7 mouse cellular contexts compared by ENCODE assay signal in genomic region chr8:104534779-104535141, GRCm38 (mm10). TPM values are rescaled to one million over a fixed set of nuclear protein-coding genes. Genes with fewer than 3 reads are reported as not detected.
DNase-seq lines count a peak whose midpoint lies in the region; ATAC-seq and TF ChIP-seq lines count a peak whose summit lies in the region.

No protein-coding gene starts in this region.

- peak; percentile 17 to 45 for DNase-seq in spleen, adult 18-20 months
- DNase-seq in spleen, adult 12 weeks (ENCODE audit: low spot score), result no peak
- peak; percentile 53 to 55 for DNase-seq in cerebellum, postnatal 25 days
- DNase-seq in heart, postnatal 0 days (ENCODE audit: low spot score), result no peak
- no peak for DNase-seq in liver, embryonic 14.5 days (ENCODE audit: low read depth in 3 of 3, low spot score in 3 of 3)
- DNase-seq in right cerebral cortex, postnatal 14 days, result no peak

- H3K4me2 ChIP-seq in heart, postnatal 0 days (ENCODE audit: low read depth, low read length), result peak overlapping the region; percentile 89
- peak overlapping the region; percentile 83 for H3K4me2 ChIP-seq in liver, embryonic 14.5 days (ENCODE audit: low read depth)

- 6% methylated on average over 9 of the region's 9 CpGs for WGBS in heart, postnatal 0 days
- 4% methylated on average over 9 of the region's 9 CpGs for WGBS in liver, embryonic 14.5 days (ENCODE audit: insufficient replicate concordance)

- no peak for TF ChIP-seq EP300 in heart, postnatal 0 days (IDR thresholded peaks at IDR 0.05; ENCODE audit: low read depth)
- TF ChIP-seq EP300 in liver, embryonic 14.5 days (IDR thresholded peaks at IDR 0.05; ENCODE audit: low read depth), result no peak

- peak overlapping the region; percentile 94 for H3K9ac ChIP-seq in heart, postnatal 0 days (replicated peaks; ENCODE audit: low read depth, low read length)
- peak overlapping the region; percentile 44 for H3K9ac ChIP-seq in liver, embryonic 14.5 days (replicated peaks)

- peak overlapping the region; percentile 94 for H3K4me3 ChIP-seq in heart, postnatal 0 days (ENCODE audit: low read depth, low read length)
- H3K4me3 ChIP-seq in liver, embryonic 14.5 days (ENCODE audit: insufficient read depth in 1 of 2, low read depth in 2 of 2, low read length in 2 of 2), result peak overlapping the region; percentile 73 to 87

- H3K36me3 ChIP-seq in heart, postnatal 0 days (replicated peaks; ENCODE audit: control insufficient read depth, insufficient read depth, low read length), result peaks cover 5% of the 10 kb centered on the region
- peaks cover 3% of the 10 kb centered on the region for H3K36me3 ChIP-seq in liver, embryonic 14.5 days (replicated peaks; ENCODE audit: control insufficient read depth, insufficient read depth, low read depth)

- peaks cover 13% of the 10 kb centered on the region for H3K4me1 ChIP-seq in heart, postnatal 0 days (ENCODE audit: control insufficient read depth, insufficient read depth)
- peaks cover 9 to 16% of the 10 kb centered on the region in 2 experiments for H3K4me1 ChIP-seq in liver, embryonic 14.5 days (replicated peaks; ENCODE audit: control insufficient read depth in 2 of 2, insufficient read depth in 2 of 2, low read length in 1 of 2)

- ATAC-seq in heart, postnatal 0 days (ENCODE audit: insufficient read depth, low read depth), result peak; percentile 38
- peak; percentile 65 for ATAC-seq in liver, embryonic 14.5 days (ENCODE audit: insufficient read depth)
- peak; percentile 11 for ATAC-seq in neutrophil, adult 5-6 weeks (ENCODE audit: extremely low read depth, insufficient number of reproducible peaks, low FRiP score, poor library complexity, severe bottlenecking)

- no peak for TF ChIP-seq CTCF in heart, postnatal 0 days (IDR thresholded peaks at IDR 0.05; ENCODE audit: low read depth)
- no peak for TF ChIP-seq CTCF in liver, embryonic 14.5 days (IDR thresholded peaks at IDR 0.05; ENCODE audit: low read depth)

- H3K9me3 ChIP-seq in heart, postnatal 0 days (replicated peaks; ENCODE audit: control insufficient read depth, low read length), result no peaks in the 10 kb centered on the region
- no peaks in the 10 kb centered on the region for H3K9me3 ChIP-seq in liver, embryonic 14.5 days (ENCODE audit: control insufficient read depth, low read length)

- 0 out of 2 replicates have a peak overlapping the region, but pooled peaks have one; percentile 18 for H3K27ac ChIP-seq in heart, postnatal 0 days (ENCODE audit: low read depth)
- no peak overlapping the region for H3K27ac ChIP-seq in liver, embryonic 14.5 days

- peaks cover 18% of the 10 kb centered on the region; the same call in 1 of the 2 replicates for H3K27me3 ChIP-seq in heart, postnatal 0 days (ENCODE audit: control insufficient read depth, insufficient read depth, low read length)
- peaks cover 10% of the 10 kb centered on the region for H3K27me3 ChIP-seq in liver, embryonic 14.5 days (ENCODE audit: control insufficient read depth, insufficient read depth, low read length)

RNA-seq across cellular contexts. Expression of gene Car7, which starts 0.3 kb away (rescaled TPM):
- total RNA-seq in heart, postnatal 0 days (2014; rRNA removed; ENCODE audit: low replicate concordance), result 0.99 and 2.3 TPM in 2 replicates
- 3.0 and 3.6 TPM in 2 replicates for polyA plus RNA-seq in heart, postnatal 0 days (2015; fragmentation: Nextera tagmentation; extraction: Ambion mirVana)
- 2.5 and 5.0 TPM in 2 replicates for polyA plus RNA-seq in liver, embryonic 14.5 days (2012; rRNA removed)
- 5.0 and 11.2 TPM in 2 replicates for polyA plus RNA-seq in liver, embryonic 14.5 days (2014; fragmentation: Nextera tagmentation; extraction: Ambion mirVana)
- total RNA-seq in neutrophil, adult 5-6 weeks (2017), result 2.2 and 2.4 TPM in 2 replicates

RNA-seq across cellular contexts. Expression of gene Nae1, which starts 0.3 kb away (rescaled TPM):
- 28.9 and 45.5 TPM in 2 replicates for total RNA-seq in heart, postnatal 0 days (2014; rRNA removed; ENCODE audit: low replicate concordance)
- polyA plus RNA-seq in heart, postnatal 0 days (2015; fragmentation: Nextera tagmentation; extraction: Ambion mirVana), result 66.3 and 66.6 TPM in 2 replicates
- 12.4 and 23.4 TPM in 2 replicates for polyA plus RNA-seq in liver, embryonic 14.5 days (2012; rRNA removed)
- 36.4 and 37.5 TPM in 2 replicates for polyA plus RNA-seq in liver, embryonic 14.5 days (2014; fragmentation: Nextera tagmentation; extraction: Ambion mirVana)
- 98.6 and 98.9 TPM in 2 replicates for total RNA-seq in neutrophil, adult 5-6 weeks (2017)

RNA-seq across cellular contexts. Expression of gene Terb1, which starts 25.1 kb away (rescaled TPM):
- 0.15 TPM in 1 of 2 replicates, not detected in the other for total RNA-seq in heart, postnatal 0 days (2014; rRNA removed; ENCODE audit: low replicate concordance)
- 0.05 and 0.07 TPM in 2 replicates for polyA plus RNA-seq in heart, postnatal 0 days (2015; fragmentation: Nextera tagmentation; extraction: Ambion mirVana)
- not detected in 2 replicates for polyA plus RNA-seq in liver, embryonic 14.5 days (2012; rRNA removed)
- polyA plus RNA-seq in liver, embryonic 14.5 days (2014; fragmentation: Nextera tagmentation; extraction: Ambion mirVana), result not detected in 2 replicates
- total RNA-seq in neutrophil, adult 5-6 weeks (2017), result 0.81 and 1.2 TPM in 2 replicates

RNA-seq across cellular contexts. Expression of gene Pdp2, which starts 56.5 kb away (rescaled TPM):
- total RNA-seq in heart, postnatal 0 days (2014; rRNA removed; ENCODE audit: low replicate concordance), result 4.0 and 4.2 TPM in 2 replicates
- polyA plus RNA-seq in heart, postnatal 0 days (2015; fragmentation: Nextera tagmentation; extraction: Ambion mirVana), result 5.7 and 6.1 TPM in 2 replicates
- 1.4 and 1.5 TPM in 2 replicates for polyA plus RNA-seq in liver, embryonic 14.5 days (2012; rRNA removed)
- polyA plus RNA-seq in liver, embryonic 14.5 days (2014; fragmentation: Nextera tagmentation; extraction: Ambion mirVana), result 2.4 and 2.6 TPM in 2 replicates
- 6.0 and 6.5 TPM in 2 replicates for total RNA-seq in neutrophil, adult 5-6 weeks (2017)

Comparison
In these comparisons a context has a peak if more than half of its experiments do, and no peak if none do; other contexts are left out.
1. DNase-seq: peak in spleen, adult 18-20 months (2 of 2) and cerebellum, postnatal 25 days (2 of 2); none in spleen, adult 12 weeks (single experiment), heart, postnatal 0 days (single experiment), liver, embryonic 14.5 days (0 of 3) and right cerebral cortex, postnatal 14 days (single experiment).
2. ATAC-seq: peak in every context shown above with its lines; median percentile 65 in liver, embryonic 14.5 days; 38 in heart, postnatal 0 days; 11 in neutrophil, adult 5-6 weeks.